Mouse (Mus musculus): ENCODE results near the gene Gm826. TPM values are rescaled to one million over a fixed set of nuclear protein-coding genes. Genes with fewer than 3 reads are reported as not detected.
A peak's percentile ranks its signal among the peaks of the same experiment; 100 is the strongest.

Gene Gm826
- total RNA-seq, 4 experiments from 2014 or later = 0.41 to 0.49 (median 0.43) TPM; not detected in 1

GRCm38 (mm10) chr2:160354319-160354718, 20.4 kb upstream of the Gm826 start:
- no peak for DNase-seq (ENCODE audit: low spot score in 2 of 2)

GRCm38 (mm10) chr2:160353581-160353980, 19.6 kb upstream of the Gm826 start:
- no peak for DNase-seq (ENCODE audit: low spot score in 2 of 2)

- no peak for DNase-seq (ENCODE audit: low spot score in 2 of 2)
Observed at GRCm38 (mm10) chr2:160351038-160351574, 17.1 kb upstream of the Gm826 start.

- DNase-seq (ENCODE audit: low spot score in 2 of 2) = no peak
Observed at GRCm38 (mm10) chr2:160349578-160349977, 15.6 kb upstream of the Gm826 start.

GRCm38 (mm10) chr2:160348796-160349195, 14.8 kb upstream of the Gm826 start:
- no peak for DNase-seq (ENCODE audit: low spot score in 2 of 2)

- no peak for DNase-seq (ENCODE audit: low spot score in 2 of 2)
Observed at GRCm38 (mm10) chr2:160348072-160348604, 14.2 kb upstream of the Gm826 start.

- no peak for DNase-seq (ENCODE audit: low spot score in 2 of 2)
Observed at GRCm38 (mm10) chr2:160345644-160346043, 11.7 kb upstream of the Gm826 start.

GRCm38 (mm10) chr2:160340121-160340520, 6.2 kb upstream of the Gm826 start:
- DNase-seq (ENCODE audit: low spot score in 2 of 2) = no peak

GRCm38 (mm10) chr2:160339595-160339994, 5.6 kb upstream of the Gm826 start:
- DNase-seq (ENCODE audit: low spot score in 2 of 2) = no peak

GRCm38 (mm10) chr2:160336053-160336452, 2.1 kb upstream of the Gm826 start:
- DNase-seq (ENCODE audit: low spot score in 2 of 2) = no peak

- DNase-seq (ENCODE audit: low spot score in 2 of 2) = no peak
Observed at GRCm38 (mm10) chr2:160335043-160335442, 1.1 kb upstream of the Gm826 start.

- no peak for DNase-seq (ENCODE audit: low spot score in 2 of 2)
Observed at GRCm38 (mm10) chr2:160332516-160333325, 1.2 kb downstream of the Gm826 start.

- peak; percentile 4 to 5 for DNase-seq (ENCODE audit: low spot score in 2 of 2)
Observed at GRCm38 (mm10) chr2:160328886-160329285, 5.1 kb downstream of the Gm826 start.

- DNase-seq (ENCODE audit: low spot score in 2 of 2) = no peak
Observed at GRCm38 (mm10) chr2:160327716-160328115, 6.2 kb downstream of the Gm826 start.

GRCm38 (mm10) chr2:160327167-160327566, 6.8 kb downstream of the Gm826 start:
- DNase-seq (ENCODE audit: low spot score in 2 of 2) = no peak

GRCm38 (mm10) chr2:160325105-160325644, 8.8 kb downstream of the Gm826 start:
- no peak for DNase-seq (ENCODE audit: low spot score in 2 of 2)

- DNase-seq (ENCODE audit: low spot score in 2 of 2) = no peak
Observed at GRCm38 (mm10) chr2:160321829-160322228, 12.1 kb downstream of the Gm826 start.

- no peak for DNase-seq (ENCODE audit: low spot score in 2 of 2)
Observed at GRCm38 (mm10) chr2:160318255-160318654, 15.7 kb downstream of the Gm826 start.

GRCm38 (mm10) chr2:160313595-160314007, 20.4 kb downstream of the Gm826 start:
- peak in 1 of 2 experiments; percentile 7 for DNase-seq (ENCODE audit: low spot score in 2 of 2)

GRCm38 (mm10) chr2:160305070-160305469, 28.9 kb downstream of the Gm826 start:
- no peak for DNase-seq (ENCODE audit: low spot score in 2 of 2)

- no peak for DNase-seq (ENCODE audit: low spot score in 2 of 2)
Observed at GRCm38 (mm10) chr2:160303992-160304391, 30.0 kb downstream of the Gm826 start.

- no peak for DNase-seq (ENCODE audit: low spot score in 2 of 2)
Observed at GRCm38 (mm10) chr2:160302013-160302412, 31.9 kb downstream of the Gm826 start.
